Mouse (Mus musculus) lung, embryonic 14.5 days (tissue): Measurements from ENCODE around the gene Il10. TPM values are rescaled to one million over a fixed set of nuclear protein-coding genes. Genes with fewer than 3 reads are reported as not detected.

ENCODE experiments used
- ATAC-seq: fragments of 200-750 bp; cut with Nextera tagmentation; 2 replicates; pipeline ENCODE4 v1.8.0; 2017; ENCODE audit warnings: mild to moderate bottlenecking, moderate TSS enrichment, moderate library complexity; ENCODE audit not compliant: insufficient read depth
- DNase-seq: peaks from one replicate; pipeline ENCODE4 v3.0.0-alpha.2; 2015
- H3K27ac ChIP-seq: fragments of 300-500 bp; sonication (generic); 2 replicates; pipeline ENCODE4 v1.5.1; 2014; ENCODE audit warnings: low read depth, mild to moderate bottlenecking, moderate library complexity
- H3K27me3 ChIP-seq: fragments of 300-500 bp; sonication (generic); 2 replicates; pipeline ENCODE4 v1.6.1; 2014; ENCODE audit warnings: low read length, control low read depth; ENCODE audit not compliant: insufficient read depth
- H3K36me3 ChIP-seq: fragments of 300-500 bp; sonication (generic); 2 replicates; pipeline ENCODE4 v1.6.1; 2014; ENCODE audit warnings: control low read depth; ENCODE audit not compliant: insufficient read depth
- H3K4me1 ChIP-seq: fragments of 300-500 bp; sonication (generic); 2 replicates; pipeline ENCODE4 v1.6.1; 2014; ENCODE audit warnings: antibody characterized with exemption, control low read depth; ENCODE audit not compliant: insufficient read depth
- H3K4me2 ChIP-seq: fragments of 300-500 bp; sonication (generic); 2 replicates; pipeline ENCODE4 v1.6.1; 2014; ENCODE audit warnings: mild to moderate bottlenecking
- H3K4me3 ChIP-seq: fragments of 300-500 bp; sonication (generic); 2 replicates; pipeline ENCODE4 v1.5.1; 2014; ENCODE audit warnings: low read depth, low read length
- H3K9ac ChIP-seq: fragments of 300-500 bp; sonication (generic); 2 replicates; pipeline ENCODE4 v1.6.1; 2014
- H3K9me3 ChIP-seq: fragments of 300-500 bp; sonication (generic); 2 replicates; pipeline ENCODE4 v1.6.1; 2016; ENCODE audit warnings: low read depth, low read length, control low read depth
- CTCF ChIP-seq: IDR thresholded peaks from 2 replicates; pipeline ENCODE4 v1.5.1; 2016; ENCODE audit warnings: antibody characterized with exemption, low read depth
- WGBS: fragments of 180-500 bp; shearing (Covaris S2); extraction: QIAGEN DNeasy Blood & Tissue Kit; methylation state at CpG from one replicate; pipeline ENCODE4 v1.1.7; 2014; 5-methylcytosine and 5-hydroxymethylcytosine counted together
- polyA plus RNA-seq: library from polyadenylated mRNA; unstranded; fragments of >200 nt; fragmentation: Nextera tagmentation; extraction: Ambion mirVana; gene quantifications from 2 replicates; pipeline ENCODE4 v1.2.1, GENCODE M21; 2014

The Il10 gene
- polyA plus RNA-seq, 1 experiment from 2014 or later = not detected

GRCm38 (mm10) chr1:131069010-131069409 lies 49.4 kb downstream of the Il10 start:
- no peak for DNase-seq
- Histone ChIP-seq H3K4me2 (no peak overlapping the region), H3K9ac (no peak overlapping the region), H3K4me3 (no peak overlapping the region), H3K27me3 (no peaks in the 10 kb centered on the region), H3K9me3 (no peaks in the 10 kb centered on the region), H3K4me1 (peaks cover 3% of the 10 kb centered on the region; the same call in 1 of the 2 replicates), H3K27ac (peak overlapping the region; percentile 36; the same call in 1 of the 2 replicates), H3K36me3 (0 out of 2 replicates have a peak, but pooled peaks cover 3% of the 10 kb centered on the region)
- ATAC-seq = no peak
- no peak for TF ChIP-seq CTCF
- WGBS = 80% methylated on average over 7 of the region's 7 CpGs

GRCm38 (mm10) chr1:131072376-131072990 lies 52.8 kb downstream of the Il10 start:
- Histone ChIP-seq H3K4me3 (no peak overlapping the region), H3K9me3 (no peaks in the 10 kb centered on the region), H3K4me1 (peaks cover 20% of the 10 kb centered on the region), H3K9ac (no peak overlapping the region), H3K27ac (no peak overlapping the region), H3K4me2 (no peak overlapping the region), H3K27me3 (no peaks in the 10 kb centered on the region), H3K36me3 (no peaks in the 10 kb centered on the region)
- WGBS = 87% methylated on average over 7 of the region's 7 CpGs
- DNase-seq = no peak
- ATAC-seq = no peak
- no peak for TF ChIP-seq CTCF

GRCm38 (mm10) chr1:131074524-131074938 lies 54.9 kb downstream of the Il10 start:
- TF ChIP-seq CTCF = no peak
- H3K27me3 ChIP-seq = no peaks in the 10 kb centered on the region
- WGBS = 46% methylated on average over 8 of the region's 8 CpGs
- DNase-seq (peak; percentile 54), ATAC-seq (peak; percentile 49; the same call in 1 of the 2 replicates)
- no peaks in the 10 kb centered on the region for H3K9me3 ChIP-seq
- no peak overlapping the region for H3K9ac ChIP-seq
- peaks cover 25% of the 10 kb centered on the region for H3K4me1 ChIP-seq
- peak overlapping the region; percentile 63; the same call in 1 of the 2 replicates for H3K27ac ChIP-seq
- no peak overlapping the region; the same call in 1 of the 2 replicates for H3K4me2 ChIP-seq
- H3K4me3 ChIP-seq = no peak overlapping the region
- H3K36me3 ChIP-seq = no peaks in the 10 kb centered on the region

Other genes starting within 250 kb of the Il10 start
- not detected in 2 replicates for gene Fcamr, start 218.9 kb upstream of the Il10 start, polyA plus RNA-seq
- gene Pigr, start 193.2 kb upstream of the Il10 start, polyA plus RNA-seq = not detected in 2 replicates
- not detected in 2 replicates for gene Fcmr, start 154.2 kb upstream of the Il10 start, polyA plus RNA-seq
- not detected in 2 replicates for gene Il24, start 132.4 kb upstream of the Il10 start, polyA plus RNA-seq
- not detected in 2 replicates for gene Il20, start 108.4 kb upstream of the Il10 start, polyA plus RNA-seq
- gene Il19, start 79.7 kb upstream of the Il10 start, polyA plus RNA-seq = not detected in 2 replicates
- gene Mapkapk2, start 78.0 kb downstream of the Il10 start, polyA plus RNA-seq = 63.6 and 72.3 TPM in 2 replicates
- 3.9 and 4.3 TPM in 2 replicates for gene Dyrk3, start 118.5 kb downstream of the Il10 start, polyA plus RNA-seq
- gene Eif2d, start 133.3 kb downstream of the Il10 start, polyA plus RNA-seq = 58.0 and 63.5 TPM in 2 replicates
- gene Rassf5, start 225.4 kb downstream of the Il10 start, polyA plus RNA-seq = 3.1 and 3.7 TPM in 2 replicates